Mouse (Mus musculus) left cerebral cortex, postnatal 36 days (tissue): ENCODE data around the gene Tgif2. TPM values are rescaled to one million over a fixed set of nuclear protein-coding genes. Genes with fewer than 3 reads are reported as not detected.
"Not testable (repeated sequence)": the region's sequence is repeated elsewhere in the genome, so short reads cannot be mapped to it uniquely, and the experiment has no call there.

Experiments
- DNase-seq, 2 experiments: peaks; one replicate each; pipeline ENCODE4 v3.0.0; 2021 to 2022; ENCODE audit warnings: low spot score in 2 of 2, mixed read lengths in 1 of 2
- intact Hi-C: fragments of 180-260 bp; cut with DNase I; formaldehyde crosslinking; loops from one replicate; pipeline ENCODE4 v1.15.1; 2025
- total RNA-seq, 2 experiments: library from RNA; stranded (reverse); gene quantifications; 2 replicates each; pipeline ENCODE4 v1.2.3; 2021

Tgif2 gene
- total RNA-seq, 2 experiments from 2014 or later: 0.61 to 0.76 TPM

DNA sequence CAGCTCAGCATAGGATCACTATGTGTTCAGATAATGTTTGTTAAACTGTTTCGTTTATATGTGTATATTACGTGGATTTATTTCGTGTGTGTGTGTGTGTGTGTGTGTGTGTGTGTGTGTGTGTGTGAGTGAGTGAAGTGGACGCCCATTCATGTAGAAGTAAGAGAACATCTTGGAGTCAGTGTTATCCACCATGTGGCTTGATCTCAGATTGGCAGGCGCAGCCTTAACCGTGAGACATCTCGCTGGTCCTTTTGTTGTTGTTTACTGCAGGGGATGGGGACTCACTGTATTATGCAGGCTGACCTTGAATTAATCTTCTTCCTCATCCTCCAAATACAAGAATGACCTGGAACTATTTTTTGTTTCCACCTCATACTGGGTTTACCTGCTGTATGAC is 29.7 kb downstream of the Tgif2 start:
- no peak for DNase-seq
- intact Hi-C loops: no loop called here

DNA sequence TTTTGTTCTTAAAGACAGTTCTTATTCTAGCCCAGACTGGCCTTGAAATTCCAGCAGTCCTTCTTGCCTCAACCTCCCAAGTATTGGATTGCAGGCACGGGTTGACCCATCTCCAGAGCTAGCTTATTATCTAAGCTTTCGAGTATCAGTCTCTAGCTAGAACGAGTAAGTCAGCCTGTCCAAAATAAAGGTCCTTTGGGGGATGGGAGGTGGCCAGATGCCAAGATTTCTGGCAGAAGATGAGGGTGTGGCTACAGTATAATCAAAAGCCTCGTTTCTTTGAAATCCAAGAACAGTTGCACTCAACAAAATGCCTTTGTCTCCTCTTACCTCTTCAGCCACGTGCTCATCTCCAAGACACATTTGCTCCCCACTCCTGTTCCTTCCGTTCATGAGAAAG is 30.7 kb downstream of the Tgif2 start:
- intact Hi-C loops: loop anchor here (10.0 kb wide), 1 partner anchor 224 kb away; no protein-coding TSS in a partner anchor
- no peak for DNase-seq

DNA sequence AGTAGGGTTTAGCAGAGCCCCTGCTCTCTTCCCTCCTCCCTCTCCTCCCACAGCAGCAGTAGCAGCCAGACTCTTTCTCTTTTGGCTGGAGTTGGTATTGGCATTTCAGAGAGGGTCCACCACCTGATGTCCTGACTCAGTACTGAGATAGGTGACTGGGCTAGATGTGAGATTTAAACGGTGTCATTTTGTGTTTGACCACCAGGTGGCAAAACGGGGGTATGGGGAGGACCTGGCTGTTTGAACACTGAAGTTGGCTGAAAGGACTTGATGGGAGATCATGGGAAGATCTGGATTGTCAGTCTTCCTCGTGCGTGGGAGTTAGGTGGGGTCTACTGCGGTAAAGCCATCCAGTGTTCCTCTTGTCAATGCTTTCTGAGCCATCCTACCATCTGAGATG is 33.8 kb downstream of the Tgif2 start:
- intact Hi-C loops: loop anchor here (2.0 to 10.0 kb wide), 2 partner anchors 123 to 221 kb away; no protein-coding TSS in a partner anchor

DNA sequence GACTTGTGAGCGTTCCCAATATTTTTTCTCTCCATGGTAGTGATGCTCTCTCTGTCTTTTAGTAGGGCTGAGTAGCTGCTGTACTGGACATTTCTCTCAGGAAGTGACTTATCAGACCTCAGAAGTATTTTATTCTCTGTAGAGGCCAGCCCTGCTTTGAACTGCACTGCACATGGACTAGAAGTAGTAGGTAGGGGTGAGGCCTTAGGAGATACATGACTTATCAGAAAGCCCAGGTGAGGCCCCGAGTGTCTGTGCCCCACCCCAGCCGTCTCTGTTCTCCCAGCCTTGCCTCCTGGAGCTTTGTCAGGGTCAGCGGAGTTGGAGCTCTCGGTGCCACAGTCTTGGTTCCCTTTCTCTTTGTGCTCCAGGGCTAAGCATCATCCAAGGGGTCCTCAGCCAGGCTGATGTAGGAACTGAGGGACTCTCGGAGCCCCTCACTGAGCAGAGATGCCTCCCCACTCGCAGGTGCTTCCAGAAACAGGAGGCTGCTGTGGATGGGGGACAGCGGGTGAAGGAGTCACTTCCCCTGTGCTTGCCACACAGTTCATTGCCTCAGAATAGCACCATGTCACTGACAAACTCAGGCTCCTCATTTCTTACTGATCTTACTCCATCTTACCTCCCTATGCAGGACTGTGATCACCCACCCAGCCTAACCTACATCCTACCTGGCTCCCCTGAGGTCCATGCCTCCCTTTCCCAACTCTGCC is 34.4 kb downstream of the Tgif2 start:
- intact Hi-C loops: loop anchor here (10.0 kb wide), 1 partner anchor 221 kb away; no protein-coding TSS in a partner anchor
- DNase-seq: no peak

More for the DNA sequence above, 33.8 kb downstream of the Tgif2 start:
- peak in 1 of 2 experiments; percentile 39 for DNase-seq

DNA sequence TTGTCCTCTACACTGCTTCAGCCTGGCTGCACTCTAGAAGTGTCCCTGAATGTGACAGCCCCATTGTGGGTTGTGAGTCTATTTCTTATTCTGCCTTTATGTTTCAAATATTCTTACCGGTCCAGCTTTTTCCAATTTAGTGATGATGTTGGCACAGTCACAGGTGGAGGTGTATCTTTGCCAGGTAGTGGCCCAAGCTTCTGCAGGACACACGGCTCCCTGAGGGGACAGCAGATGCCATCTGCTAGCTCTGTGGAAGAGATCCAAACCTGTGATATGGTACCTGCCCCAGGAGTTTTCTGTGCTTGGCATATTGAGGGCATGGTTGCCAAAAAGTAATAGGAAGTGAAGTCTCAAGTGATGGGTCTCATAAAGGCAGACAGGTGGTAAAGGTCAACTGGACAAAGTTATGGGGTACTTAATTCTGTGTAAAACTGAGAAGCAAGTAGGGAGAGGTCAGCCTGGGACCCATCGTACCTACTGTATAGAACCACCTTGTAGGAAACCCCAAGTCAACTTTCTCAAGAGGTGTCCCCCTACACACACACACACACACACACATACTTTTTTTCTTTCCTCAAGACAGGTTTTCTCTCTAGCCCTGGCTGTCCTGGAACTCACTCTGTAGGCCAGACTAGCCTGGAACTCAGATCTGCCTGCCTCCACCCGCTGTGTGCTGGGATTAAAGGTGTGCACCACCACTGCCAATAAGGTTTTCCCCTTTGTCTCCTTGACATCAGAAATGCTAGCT is 35.1 kb downstream of the Tgif2 start:
- no peak for DNase-seq
- intact Hi-C loops: loop anchor here (10.0 kb wide), 1 partner anchor 220 kb away; no protein-coding TSS in a partner anchor

DNA sequence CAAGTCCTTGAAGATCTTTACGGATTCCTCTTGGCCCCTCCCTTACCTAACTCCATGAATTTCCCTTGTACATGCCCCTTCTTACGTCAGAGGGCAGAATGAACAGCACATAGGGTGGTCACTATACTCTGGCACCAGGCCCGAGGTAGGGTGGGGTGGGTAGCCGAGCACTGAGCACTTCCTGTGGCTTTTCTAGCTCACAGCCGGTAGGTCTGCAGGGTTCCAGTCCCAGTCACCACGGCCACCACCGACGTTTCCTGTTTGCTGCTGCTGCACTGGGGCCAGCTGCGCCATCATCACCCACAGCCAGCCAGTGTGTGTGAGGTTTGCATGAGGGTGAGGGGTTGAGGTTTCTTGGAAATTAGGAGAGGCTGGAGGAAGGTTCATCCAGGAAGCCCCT is 37.9 kb downstream of the Tgif2 start:
- intact Hi-C loops: loop anchor here (10.0 kb wide), 1 partner anchor 217 kb away; no protein-coding TSS in a partner anchor
- no peak for DNase-seq

DNA sequence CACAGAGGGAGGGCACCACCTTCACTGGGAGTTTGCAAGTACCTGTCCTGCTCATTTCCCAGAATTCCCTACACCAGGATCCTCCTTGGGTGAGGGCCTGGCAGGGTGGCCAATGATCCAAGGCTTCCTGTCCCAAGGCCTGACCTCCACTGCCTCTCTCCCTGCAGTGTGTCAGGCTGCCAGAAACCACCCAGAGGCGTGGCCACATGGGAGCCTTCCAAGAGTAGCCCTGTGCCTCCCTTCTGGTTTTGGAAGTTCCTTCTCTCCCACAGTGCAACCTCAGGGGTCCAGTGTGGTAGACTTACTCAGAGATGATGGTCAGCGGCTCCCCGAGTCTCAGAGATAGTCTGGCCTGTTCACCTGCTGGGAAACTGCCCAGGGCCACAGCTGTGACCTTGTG is 39.7 kb downstream of the Tgif2 start:
- intact Hi-C loops: loop anchor here (10.0 kb wide), 1 partner anchor 215 kb away; no protein-coding TSS in a partner anchor

DNA sequence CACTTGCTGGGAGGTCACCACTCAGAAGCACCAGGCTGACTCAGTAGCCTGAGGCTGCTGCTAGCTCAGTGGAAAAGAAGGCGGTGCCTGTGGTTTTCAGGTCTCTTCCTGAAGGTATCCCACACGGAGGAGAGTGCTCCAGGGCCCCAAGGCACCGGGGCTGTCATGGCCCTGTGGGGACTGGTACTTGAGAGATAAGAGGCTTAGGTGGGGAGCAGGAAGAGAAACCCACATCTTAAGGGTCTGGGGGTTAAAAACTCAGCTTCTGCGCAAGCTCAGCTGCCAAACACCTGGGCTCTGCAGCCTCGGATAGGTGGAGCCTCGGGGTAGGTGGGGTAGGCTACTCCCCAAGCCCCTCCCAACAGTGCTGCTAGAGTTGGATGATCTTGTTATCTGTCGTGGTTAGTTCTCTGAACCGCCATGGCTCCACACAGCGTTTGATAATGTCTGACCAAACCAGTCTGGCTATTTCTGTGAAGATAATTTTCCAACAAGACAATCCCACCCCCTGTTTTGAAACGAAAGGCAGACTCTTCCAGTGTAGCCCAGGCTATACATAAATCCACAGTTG is 42.7 kb downstream of the Tgif2 start:
- DNase-seq: no peak
- intact Hi-C loops: no loop called here

More for the DNA sequence above, 39.7 kb downstream of the Tgif2 start:
- DNase-seq: no peak

DNA sequence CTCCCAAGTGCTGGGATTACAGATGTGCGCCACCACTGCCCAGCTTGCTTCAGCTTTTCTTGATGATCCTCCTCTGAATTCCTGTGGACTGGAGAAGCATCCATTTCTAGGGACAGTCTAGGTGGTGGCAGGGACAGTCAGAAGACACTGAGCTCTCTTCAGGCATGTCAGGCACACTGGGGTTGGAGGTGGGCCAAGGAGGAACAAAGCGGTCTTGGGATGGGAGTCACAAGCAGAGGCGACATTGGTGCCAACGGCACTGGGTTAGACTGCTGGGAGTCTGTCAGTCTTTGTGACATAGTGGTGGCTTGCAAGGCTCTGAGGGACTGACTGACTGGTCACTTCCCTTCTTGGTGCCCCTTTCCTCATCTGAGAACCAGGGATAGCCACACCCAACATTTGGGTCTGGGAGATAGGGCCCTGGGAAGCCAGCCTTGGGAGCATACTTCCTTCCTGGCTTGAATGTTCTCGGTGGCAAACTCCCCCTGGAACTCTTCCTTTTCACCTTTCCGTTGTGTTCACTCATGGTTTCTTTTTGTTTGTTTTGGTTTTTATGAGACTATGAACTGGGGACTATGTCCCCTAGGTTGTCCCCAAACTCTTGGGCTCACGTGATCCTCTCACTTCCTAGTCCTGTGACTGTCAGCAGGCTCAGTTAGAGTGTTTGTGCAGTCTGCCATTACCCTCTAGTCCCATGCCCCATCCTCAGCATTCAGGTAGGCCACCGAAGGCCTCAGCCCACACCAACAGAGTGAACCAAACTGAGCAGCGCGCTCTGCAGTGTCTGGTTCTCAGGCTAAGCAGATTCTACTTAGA is 44.8 kb downstream of the Tgif2 start:
- no peak for DNase-seq
- intact Hi-C loops: no loop called here

DNA sequence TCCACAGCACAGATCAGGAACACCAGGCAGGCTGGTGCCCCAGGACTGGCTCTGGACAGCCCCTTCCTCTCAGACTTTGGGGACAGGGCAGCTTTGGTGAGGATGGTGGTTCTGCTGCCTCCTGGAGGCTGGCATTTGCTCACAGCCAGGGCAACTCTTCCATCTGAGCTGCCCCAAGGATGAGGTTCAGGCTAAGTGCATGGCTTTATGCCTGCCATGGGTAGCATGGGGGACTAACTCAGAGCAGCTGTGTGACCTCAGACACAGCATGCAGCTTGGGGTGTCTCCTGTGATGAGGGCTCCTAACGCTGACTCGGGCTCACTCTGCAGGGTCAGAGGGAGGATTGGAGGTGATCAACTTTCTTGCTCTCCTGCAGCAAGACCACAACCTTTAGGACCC is 45.9 kb downstream of the Tgif2 start:
- DNase-seq, intact Hi-C loops: not testable (repeated sequence)

DNA sequence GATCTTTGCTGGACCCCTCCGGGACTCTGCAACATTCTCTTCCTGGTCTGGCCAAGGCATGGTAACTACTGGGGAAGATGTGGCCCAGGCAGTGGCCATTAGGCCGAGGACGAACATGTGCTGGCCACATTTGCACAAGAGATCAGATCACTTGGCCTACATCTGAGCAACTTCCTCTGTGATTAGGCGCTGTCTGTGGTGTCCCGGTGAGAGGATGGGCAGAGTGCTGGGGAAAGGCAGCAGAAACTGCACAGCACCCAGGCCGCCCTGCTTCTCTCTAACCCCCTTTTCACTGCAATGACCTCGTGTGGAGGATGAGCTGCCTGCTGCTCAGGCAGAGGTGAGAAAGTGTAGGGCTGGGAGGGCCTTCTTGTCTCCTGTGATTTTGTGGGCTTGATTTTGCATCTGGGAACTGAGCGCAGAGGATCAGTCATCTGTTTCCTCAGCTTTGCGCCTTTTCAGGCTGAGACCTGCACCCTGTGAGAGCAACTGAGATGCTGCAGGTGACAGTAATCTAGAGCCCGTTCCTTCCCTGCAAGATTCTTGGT is 46.4 kb downstream of the Tgif2 start:
- intact Hi-C loops: no loop called here
- no peak for DNase-seq

DNA sequence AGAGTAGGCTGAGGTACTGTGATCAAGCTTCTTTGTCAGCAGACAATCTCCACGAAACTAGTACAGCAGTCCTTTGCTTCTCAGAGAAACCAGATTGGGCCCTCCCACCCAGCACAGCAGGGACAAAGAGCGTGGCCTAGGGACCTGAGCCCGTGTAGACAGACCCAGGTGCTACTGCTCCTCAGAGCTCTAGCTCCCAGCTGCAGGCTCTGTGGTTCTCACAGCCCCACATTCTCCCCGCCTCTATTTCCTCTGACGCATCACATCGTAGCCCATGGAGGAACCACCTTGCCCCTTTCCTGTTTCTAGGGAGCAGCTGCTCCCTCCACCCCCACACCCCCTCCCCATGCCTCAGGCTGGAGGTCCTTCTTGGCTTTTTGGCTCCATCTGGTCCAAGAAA is 47.2 kb downstream of the Tgif2 start, which contains the start of gene Sla2:
Gene Sla2, minus strand, starts transcription at position 176 of the 400 bp plus-strand sequence.
- intact Hi-C loops: no loop called here
- no peak for DNase-seq

DNA sequence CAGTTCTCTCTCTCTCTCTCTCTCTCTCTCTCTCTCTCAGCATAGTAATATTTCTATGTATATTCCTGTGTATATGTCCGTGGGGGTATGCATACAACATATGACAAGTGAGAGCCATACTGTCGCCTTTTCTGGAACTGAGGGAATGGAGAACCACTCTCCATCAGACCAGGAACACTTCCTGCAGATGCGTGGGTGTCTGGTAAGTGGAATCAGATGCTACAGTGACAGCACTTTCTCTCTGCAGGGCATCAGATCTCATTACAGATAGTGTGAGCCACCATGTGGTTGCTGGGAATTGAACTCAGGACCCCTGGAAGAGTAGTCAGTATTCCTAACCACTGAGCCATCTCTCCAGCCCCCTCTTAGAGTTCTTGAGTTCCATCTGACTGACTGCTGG is 48.7 kb downstream of the Tgif2 start:
- intact Hi-C loops: no loop called here
- DNase-seq: no peak

DNA sequence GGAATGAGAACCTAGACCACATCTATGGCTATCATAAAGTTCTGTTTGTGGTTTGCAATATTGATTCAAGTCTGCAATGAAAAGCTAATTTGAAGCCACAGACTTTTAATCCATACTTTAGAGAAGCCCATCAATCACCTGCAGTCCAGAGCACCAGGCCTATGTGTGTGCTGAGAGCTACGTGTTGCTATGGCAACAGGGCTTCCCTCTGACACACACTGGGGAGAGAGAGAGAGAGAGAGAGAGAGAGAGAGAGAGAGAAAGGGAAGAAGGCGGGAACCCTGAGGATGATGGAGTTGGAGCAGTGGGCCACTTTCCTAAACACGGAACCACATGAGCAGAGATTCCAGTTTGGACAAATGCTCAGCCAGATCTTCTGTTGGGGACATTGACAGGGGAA is 52.4 kb downstream of the Tgif2 start:
- no peak for DNase-seq
- intact Hi-C loops: no loop called here

DNA sequence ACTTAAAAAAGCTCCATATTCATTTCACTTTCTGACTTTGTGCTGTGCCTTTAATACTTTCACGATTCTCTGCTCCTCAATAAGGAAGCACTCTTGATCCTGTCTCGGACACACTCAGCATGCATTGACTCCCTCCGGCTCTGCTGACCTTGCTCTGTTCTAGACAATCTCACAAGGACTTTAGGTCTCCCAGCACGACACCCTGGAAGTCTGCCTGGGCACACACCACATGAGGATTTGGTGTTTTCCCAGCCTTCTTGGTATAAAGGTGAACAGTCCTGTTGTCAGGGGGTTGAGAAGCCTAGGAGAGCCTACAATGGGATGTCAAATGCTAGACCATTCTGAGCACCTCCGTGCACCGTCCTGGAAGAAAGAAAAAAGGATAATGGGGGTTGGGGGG is 53.0 kb downstream of the Tgif2 start:
- intact Hi-C loops: no loop called here
- no peak for DNase-seq

DNA sequence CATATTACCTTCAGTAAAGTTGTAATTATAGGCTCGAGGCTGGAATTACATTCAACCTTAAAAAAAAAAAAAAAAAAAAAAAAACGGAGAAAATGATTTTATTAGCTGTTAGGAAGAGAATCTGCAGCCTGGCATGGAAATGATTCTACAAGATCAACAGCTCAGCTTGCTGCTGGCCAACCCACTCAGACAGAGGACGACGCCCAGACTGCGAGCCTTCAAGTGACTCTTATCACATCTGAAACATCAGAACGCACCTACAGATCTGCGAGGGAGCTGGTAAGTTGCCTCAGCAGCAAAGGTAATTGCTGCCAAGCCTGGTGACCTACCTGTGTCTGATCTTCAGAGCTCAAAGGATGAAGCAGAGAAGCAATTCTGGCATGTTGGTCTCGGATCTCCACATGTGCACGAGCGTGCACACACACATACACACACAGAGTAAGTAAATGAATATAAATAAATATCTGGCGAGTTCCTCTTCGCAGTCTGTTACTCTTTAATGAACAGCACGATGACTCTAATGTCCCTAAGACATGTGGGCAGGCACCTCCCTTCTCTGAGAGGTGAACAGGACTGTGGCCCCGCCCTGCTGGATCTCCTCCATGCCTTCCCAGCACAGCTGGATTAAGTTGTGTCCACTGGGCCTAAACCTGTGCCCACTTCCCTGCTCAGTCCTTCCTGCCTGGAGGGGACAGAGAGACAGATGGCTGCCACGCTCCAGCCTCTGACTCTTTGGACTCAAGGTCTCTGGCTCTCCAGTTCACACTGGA is 54.9 kb downstream of the Tgif2 start:
- DNase-seq: no peak

DNA sequence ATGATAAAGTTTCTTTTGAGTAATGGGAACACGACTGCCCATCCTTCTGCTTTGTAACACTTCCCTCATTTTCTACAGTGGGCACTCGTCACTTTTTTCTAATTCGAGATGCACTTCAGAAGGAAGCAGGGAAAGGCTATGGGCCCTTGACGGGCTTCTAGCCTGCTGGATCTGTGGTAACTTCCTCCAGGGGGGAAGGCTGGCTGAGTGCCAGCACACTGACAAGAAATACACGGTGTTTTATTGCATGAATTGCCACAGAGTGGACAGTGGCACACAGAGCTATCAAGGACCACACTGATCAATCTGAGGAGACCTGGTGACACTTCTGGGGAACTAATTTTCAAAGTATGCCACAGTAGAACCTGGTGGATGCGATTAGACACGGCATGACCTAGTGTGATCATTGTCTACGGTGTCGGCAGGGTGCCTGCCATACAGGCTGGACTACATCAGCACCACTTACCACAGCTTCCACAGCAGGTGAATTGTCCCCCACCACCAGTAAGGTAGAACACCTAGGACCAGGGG is 56.6 kb downstream of the Tgif2 start:
- intact Hi-C loops: no loop called here
- no peak for DNase-seq

More for the DNA sequence above, 54.9 kb downstream of the Tgif2 start:
- intact Hi-C loops: no loop called here

DNA sequence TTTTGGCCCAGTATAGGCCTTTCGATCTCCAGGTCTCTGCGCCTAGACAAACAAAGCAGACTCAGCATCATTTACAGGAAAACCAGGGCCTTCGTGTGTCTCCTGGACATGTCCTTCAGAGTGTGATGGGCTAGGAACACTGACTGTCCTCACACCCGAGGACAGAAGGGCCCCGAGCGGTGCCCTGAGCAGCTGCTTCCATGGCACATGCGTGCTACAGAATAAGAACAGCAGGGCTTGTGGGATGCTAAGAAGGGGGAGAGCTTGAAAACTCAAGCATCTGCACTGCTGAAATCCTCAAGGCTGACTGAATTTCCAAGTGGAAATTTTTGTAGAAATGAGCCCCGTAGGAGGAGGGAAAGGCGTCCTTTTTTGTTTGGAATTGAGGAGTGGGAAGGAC is 57.2 kb downstream of the Tgif2 start:
- DNase-seq: peak; percentile 48 to 59
- intact Hi-C loops: no loop called here
